8 mouse cellular contexts compared by ENCODE assay signal in genomic region chr5:103425363-103426031, GRCm38 (mm10). TPM values are rescaled to one million over a fixed set of nuclear protein-coding genes. Genes with fewer than 3 reads are reported as not detected.
DNase-seq lines count a peak whose midpoint lies in the region; ATAC-seq and TF ChIP-seq lines count a peak whose summit lies in the region.

No protein-coding gene starts in this region.

- H3K9ac ChIP-seq in forebrain, embryonic 15.5 days (replicated peaks) = peak overlapping the region; percentile 53

- no peaks in the 10 kb centered on the region for H3K9me3 ChIP-seq in forebrain, embryonic 15.5 days

- DNase-seq in MN1 (ENCODE audit: low spot score) = peak; percentile 35
- DNase-seq in heart, postnatal 4 days = peak; percentile 62
- peak; percentile 8 for DNase-seq in layer of hippocampus, adult 9-11 months
- peak; percentile 39 for DNase-seq in lung, postnatal 14 days
- DNase-seq in right cerebral cortex, adult 18-20 months = peak; percentile 24

- H3K4me3 ChIP-seq in bone marrow, adult 2 months (replicated peaks; ENCODE audit: control insufficient read depth, low read depth, low read length) = peak overlapping the region; percentile 26
- peak overlapping the region; percentile 54 for H3K4me3 ChIP-seq in forebrain, embryonic 15.5 days

- ATAC-seq in forebrain, embryonic 15.5 days (replicated peaks) = peak; percentile 76
- no peak for ATAC-seq in activated CD4-positive, CD25-positive, alpha-beta regulatory T cell, adult 4 months

- TF ChIP-seq POLR2A in bone marrow, adult 2 months (IDR thresholded peaks at IDR 0.05; ENCODE audit: borderline replicate concordance, control insufficient read depth, low read depth, low read length) = no peak

- TF ChIP-seq CTCF in bone marrow, adult 2 months (IDR thresholded peaks at IDR 0.05; ENCODE audit: control insufficient read depth, insufficient read depth, low read length) = no peak

- no peaks in the 10 kb centered on the region for H3K36me3 ChIP-seq in forebrain, embryonic 15.5 days

- H3K4me1 ChIP-seq in bone marrow, adult 2 months (ENCODE audit: control insufficient read depth, insufficient read depth, low read length) = no peaks in the 10 kb centered on the region
- peaks cover 27% of the 10 kb centered on the region for H3K4me1 ChIP-seq in forebrain, embryonic 15.5 days

- WGBS in bone marrow, adult 2 months = under 1% methylated on average over 64 of the region's 67 CpGs
- WGBS in forebrain, embryonic 15.5 days = under 1% methylated on average over 62 of the region's 67 CpGs

- no peak overlapping the region; the same call in 1 of the 2 replicates for H3K27ac ChIP-seq in bone marrow, adult 2 months (ENCODE audit: control insufficient read depth, insufficient read depth, low read depth, low read length, poor library complexity)
- H3K27ac ChIP-seq in forebrain, embryonic 15.5 days (replicated peaks) = peak overlapping the region; percentile 63

- peak overlapping the region; percentile 90 for H3K4me2 ChIP-seq in forebrain, embryonic 15.5 days (replicated peaks)

- H3K27me3 ChIP-seq in forebrain, embryonic 15.5 days = 0 out of 2 replicates have a peak, but pooled peaks cover 4% of the 10 kb centered on the region

RNA-seq across cellular contexts. Expression of gene Ptpn13, which starts 0.5 kb away (rescaled TPM):
- 0.75 and 2.4 TPM in 2 replicates for polyA plus RNA-seq in bone marrow, adult 2 months (2011; ENCODE audit: insufficient read depth, insufficient read length, low replicate concordance, missing spikeins)
- polyA plus RNA-seq in forebrain, embryonic 15.5 days (2015; fragmentation: Nextera tagmentation; extraction: Ambion mirVana) = 4.4 and 5.1 TPM in 2 replicates
- 10 to 100 TPM; 12.6 to 14.6 TPM for total RNA-seq in heart, postnatal 4 days (2021)
- 10 to 100 TPM; 19.6 to 20.3 TPM for polyA plus RNA-seq in activated CD4-positive, CD25-positive, alpha-beta regulatory T cell, adult 4 months (2017; shearing (Covaris generic))

Comparison
In these comparisons a context has a peak if more than half of its experiments do, and no peak if none do; other contexts are left out.
1. DNase-seq: peak in every context shown above with its lines; median percentile 62 in heart, postnatal 4 days; 39 in lung, postnatal 14 days; 35 in MN1; 24 in right cerebral cortex, adult 18-20 months; 8 in layer of hippocampus, adult 9-11 months.